Mouse (Mus musculus) heart, postnatal 0 days (tissue): Measurements from ENCODE around the gene Scgb1a1. TPM values are rescaled to one million over a fixed set of nuclear protein-coding genes. Genes with fewer than 3 reads are reported as not detected.

Source experiments
- ATAC-seq: fragments of 200-750 bp; cut with Nextera tagmentation; 2 replicates; pipeline ENCODE4 v1.8.0; 2017; ENCODE audit warnings: low read depth, moderate number of reproducible peaks, moderate library complexity; ENCODE audit not compliant: insufficient read depth
- DNase-seq: peaks from one replicate; pipeline ENCODE4 v3.0.0-alpha.2; 2016; ENCODE audit warnings: low spot score
- H3K27ac ChIP-seq: fragments of 300-500 bp; sonication (generic); 2 replicates; pipeline ENCODE4 v1.5.1; 2014; ENCODE audit warnings: low read depth, mild to moderate bottlenecking
- H3K27me3 ChIP-seq: fragments of 300-500 bp; sonication (generic); 2 replicates; pipeline ENCODE4 v1.6.1; 2014; ENCODE audit warnings: low read length, mixed read lengths; ENCODE audit not compliant: control insufficient read depth, insufficient read depth
- H3K36me3 ChIP-seq: fragments of 300-500 bp; sonication (generic); replicated peaks from 2 replicates; pipeline ENCODE4 v1.6.1; 2014; ENCODE audit warnings: low read length, mixed read lengths; ENCODE audit not compliant: control insufficient read depth, insufficient read depth
- H3K4me1 ChIP-seq: fragments of 300-500 bp; sonication (generic); 2 replicates; pipeline ENCODE4 v1.6.1; 2014; ENCODE audit warnings: antibody characterized with exemption; ENCODE audit not compliant: control insufficient read depth, insufficient read depth
- H3K4me2 ChIP-seq: fragments of 300-500 bp; sonication (generic); 2 replicates; pipeline ENCODE4 v1.6.1; 2014; ENCODE audit warnings: low read depth, mild to moderate bottlenecking, low read length, moderate library complexity
- H3K4me3 ChIP-seq: fragments of 300-500 bp; sonication (generic); 2 replicates; pipeline ENCODE4 v1.5.1; 2014; ENCODE audit warnings: low read depth, low read length
- H3K9ac ChIP-seq: fragments of 300-500 bp; sonication (generic); replicated peaks from 2 replicates; pipeline ENCODE4 v1.6.1; 2014; ENCODE audit warnings: low read depth, low read length, mixed read lengths
- H3K9me3 ChIP-seq: fragments of 300-500 bp; sonication (generic); replicated peaks from 2 replicates; pipeline ENCODE4 v1.6.1; 2016; ENCODE audit warnings: low read length; ENCODE audit not compliant: control insufficient read depth
- CTCF ChIP-seq: IDR thresholded peaks from 2 replicates; pipeline ENCODE4 v1.5.1; 2016; ENCODE audit warnings: antibody characterized with exemption, control low read depth, low read depth
- EP300 ChIP-seq: IDR thresholded peaks from 2 replicates; pipeline ENCODE4 v1.6.1; 2016; ENCODE audit warnings: antibody characterized with exemption, low read depth
- WGBS: fragments of 180-500 bp; shearing (Covaris S2); extraction: QIAGEN DNeasy Blood & Tissue Kit; methylation state at CpG from one replicate; pipeline ENCODE4 v1.1.7; 2014; 5-methylcytosine and 5-hydroxymethylcytosine counted together
- polyA plus RNA-seq: library from polyadenylated mRNA; unstranded; fragments of >200 nt; fragmentation: Nextera tagmentation; extraction: Ambion mirVana; gene quantifications from 2 replicates; pipeline ENCODE4 v1.2.1, GENCODE M21; 2015
- total RNA-seq: library from RNA; depleted of rRNA; stranded (reverse); fragments of >200 nt; gene quantifications from 2 replicates; pipeline ENCODE4 v1.2.3, GENCODE M21; 2014; ENCODE audit warnings: low replicate concordance

Gene Scgb1a1
- total and polyA plus RNA-seq, 2 experiments from 2014 or later: 1.3 TPM; not detected in 1

- peaks cover 26% of the 10 kb centered on the region for H3K4me1 ChIP-seq
- ATAC-seq (no peak), DNase-seq (no peak)
- peak overlapping the region; percentile 78 for H3K27ac ChIP-seq
- H3K4me3 ChIP-seq: no peak overlapping the region
- H3K9me3 ChIP-seq: no peaks in the 10 kb centered on the region
- 61% methylated on average over 2 of the region's 2 CpGs for WGBS
- TF ChIP-seq CTCF (no peak), EP300 (no peak)
- H3K27me3 ChIP-seq: no peaks in the 10 kb centered on the region
- H3K4me2 ChIP-seq: no peak overlapping the region
- no peaks in the 10 kb centered on the region for H3K36me3 ChIP-seq
- H3K9ac ChIP-seq: no peak overlapping the region
Observed at GRCm38 (mm10) chr19:9070316-9070715, 17.4 kb downstream of the Scgb1a1 start.

- Histone ChIP-seq H3K9ac (no peak overlapping the region), H3K27ac (peak overlapping the region; percentile 78), H3K4me3 (no peak overlapping the region), H3K4me2 (no peak overlapping the region), H3K36me3 (no peaks in the 10 kb centered on the region), H3K9me3 (no peaks in the 10 kb centered on the region), H3K27me3 (no peaks in the 10 kb centered on the region), H3K4me1 (peaks cover 26% of the 10 kb centered on the region)
- no peak for DNase-seq
- TF ChIP-seq EP300 (no peak), CTCF (no peak)
- 49% methylated on average over 8 of the region's 8 CpGs for WGBS
- no peak for ATAC-seq
Observed at GRCm38 (mm10) chr19:9069687-9070307, 18.0 kb downstream of the Scgb1a1 start.

- peaks cover 26% of the 10 kb centered on the region for H3K4me1 ChIP-seq
- H3K4me3 ChIP-seq: no peak overlapping the region
- no peaks in the 10 kb centered on the region for H3K9me3 ChIP-seq
- no peak overlapping the region for H3K27ac ChIP-seq
- TF ChIP-seq EP300: no peak
- TF ChIP-seq CTCF: no peak
- no peak overlapping the region for H3K4me2 ChIP-seq
- 87% methylated on average over 5 of the region's 5 CpGs for WGBS
- H3K27me3 ChIP-seq: no peaks in the 10 kb centered on the region
- ATAC-seq (no peak), DNase-seq (no peak)
- no peak overlapping the region for H3K9ac ChIP-seq
- no peaks in the 10 kb centered on the region for H3K36me3 ChIP-seq
Observed at GRCm38 (mm10) chr19:9067292-9067691, 20.5 kb downstream of the Scgb1a1 start.

- Histone ChIP-seq H3K4me3 (no peak overlapping the region), H3K27ac (peak overlapping the region; percentile 16; the same call in 1 of the 2 replicates), H3K27me3 (no peaks in the 10 kb centered on the region), H3K9ac (no peak overlapping the region), H3K36me3 (no peaks in the 10 kb centered on the region), H3K4me1 (peaks cover 14% of the 10 kb centered on the region; the same call in 1 of the 2 replicates), H3K4me2 (no peak overlapping the region), H3K9me3 (no peaks in the 10 kb centered on the region)
- WGBS: 51% methylated on average over 9 of the region's 9 CpGs
- no peak for ATAC-seq
- DNase-seq: no peak
- no peak for TF ChIP-seq CTCF
Observed at GRCm38 (mm10) chr19:9065621-9066561, 21.9 kb downstream of the Scgb1a1 start.

- Histone ChIP-seq H3K27me3 (no peaks in the 10 kb centered on the region), H3K9ac (no peak overlapping the region), H3K4me1 (no peaks in the 10 kb centered on the region; the same call in 1 of the 2 replicates), H3K9me3 (no peaks in the 10 kb centered on the region), H3K4me2 (no peak overlapping the region), H3K36me3 (no peaks in the 10 kb centered on the region), H3K27ac (no peak overlapping the region), H3K4me3 (no peak overlapping the region)
- WGBS: 84% methylated on average over 3 of the region's 3 CpGs
- TF ChIP-seq EP300 (no peak), CTCF (no peak)
- ATAC-seq: no peak
- DNase-seq: no peak
Observed at GRCm38 (mm10) chr19:9063831-9064230, 23.9 kb downstream of the Scgb1a1 start.
